Comparison of ENCODE assay signal across 20 mouse cellular contexts in genomic region chr2:143813461-143813860, GRCm38 (mm10).
"Had no signal": no experiment of that assay in that cellular context is flagged by ENCODE, and none has a peak within 500 bp of the region (broad histone marks: within the 10 kb centered on the region; RNA-seq: fewer than 3 reads in every experiment).

No protein-coding gene starts in this region.

- DNase-seq: liver, postnatal 0 days; lung, adult 2 months; lung, postnatal 14 days; lung, postnatal 36 days; retina, postnatal 1 day; right cerebral cortex, postnatal 14 days; thymus, adult 2 months; thymus, postnatal 25 days; thymus, postnatal 4 days had no signal

- H3K27ac ChIP-seq: liver, embryonic 15.5 days; lung, embryonic 15.5 days; macrophage; midbrain, embryonic 13.5 days; midbrain, embryonic 15.5 days; neural tube, embryonic 12.5 days; stomach, embryonic 15.5 days; stomach, postnatal 0 days had no signal

- H3K4me1 ChIP-seq: liver, embryonic 15.5 days; lung, embryonic 15.5 days; megakaryocyte, embryonic 14.5 days; midbrain, embryonic 13.5 days; midbrain, embryonic 15.5 days; neural tube, embryonic 12.5 days; stomach, embryonic 15.5 days had no signal

- H3K4me3 ChIP-seq: liver, embryonic 15.5 days; lung, embryonic 15.5 days; megakaryocyte, embryonic 14.5 days; midbrain, embryonic 13.5 days; midbrain, embryonic 15.5 days; neural tube, embryonic 12.5 days; stomach, embryonic 15.5 days had no signal

- ATAC-seq: liver, postnatal 0 days; lung, postnatal 0 days; midbrain, embryonic 13.5 days; midbrain, embryonic 15.5 days had no signal

- H3K9me3 ChIP-seq: liver, embryonic 15.5 days; lung, embryonic 15.5 days; megakaryocyte, embryonic 14.5 days; midbrain, embryonic 13.5 days; midbrain, embryonic 15.5 days; neural tube, embryonic 12.5 days; stomach, embryonic 15.5 days had no signal

- H3K27me3 ChIP-seq: liver, embryonic 15.5 days; lung, embryonic 15.5 days; midbrain, embryonic 13.5 days; midbrain, embryonic 15.5 days; neural tube, embryonic 12.5 days; stomach, embryonic 15.5 days had no signal

- H3K9ac ChIP-seq: liver, embryonic 15.5 days; liver, postnatal 0 days; lung, embryonic 15.5 days; midbrain, embryonic 13.5 days; midbrain, embryonic 15.5 days; neural tube, embryonic 12.5 days; stomach, embryonic 15.5 days had no signal

- H3K4me2 ChIP-seq: liver, embryonic 15.5 days; lung, embryonic 15.5 days; midbrain, embryonic 11.5 days; midbrain, embryonic 13.5 days; midbrain, embryonic 15.5 days; neural tube, embryonic 12.5 days; stomach, embryonic 15.5 days had no signal

- H3K36me3 ChIP-seq: liver, embryonic 15.5 days; lung, embryonic 15.5 days; midbrain, embryonic 15.5 days; neural tube, embryonic 12.5 days; stomach, embryonic 15.5 days had no signal
